Mouse (Mus musculus): Measurements from ENCODE around the gene Sp8. TPM values are rescaled to one million over a fixed set of nuclear protein-coding genes. Genes with fewer than 3 reads are reported as not detected.

The Sp8 gene
- polyA plus RNA-seq, 1 experiment from 2014 or later: 4.5 TPM

- peaks cover 8% of the 10 kb centered on the region; the same call in 1 of the 2 replicates for H3K4me1 ChIP-seq (ENCODE audit: control insufficient read depth, insufficient read depth, low read length)
- H3K27me3 ChIP-seq (ENCODE audit: control insufficient read depth, insufficient read depth, low read length): peaks cover 56% of the 10 kb centered on the region
- H3K9me3 ChIP-seq (ENCODE audit: control insufficient read depth, low read length): no peaks in the 10 kb centered on the region
- no peak for ATAC-seq (ENCODE audit: insufficient number of reproducible peaks, low FRiP score, low TSS enrichment, low read depth)
- no peak overlapping the region for H3K9ac ChIP-seq (ENCODE audit: low read length)
- WGBS: 17% methylated on average over 12 of the region's 12 CpGs
- H3K4me3 ChIP-seq (ENCODE audit: low read depth, low read length): no peak overlapping the region
- H3K36me3 ChIP-seq (ENCODE audit: control insufficient read depth, insufficient read depth, low read length): no peaks in the 10 kb centered on the region
- no peak overlapping the region for H3K27ac ChIP-seq (replicated peaks; ENCODE audit: low read depth, low read length)
- DNase-seq (ENCODE audit: low spot score): no peak
- no peak overlapping the region for H3K4me2 ChIP-seq (ENCODE audit: low read depth, severe bottlenecking)
These were observed 4.8 kb downstream of the Sp8 start for GRCm38 (mm10) chr12:118850851-118851410.

- Histone ChIP-seq H3K4me3 (ENCODE audit: low read depth, low read length) (no peak overlapping the region), H3K27ac (replicated peaks; ENCODE audit: low read depth, low read length) (no peak overlapping the region)
These were observed 7.2 kb downstream of the Sp8 start for GRCm38 (mm10) chr12:118853331-118853730.

GRCm38 (mm10) chr12:118854401-118854800 is 8.3 kb downstream of the Sp8 start:
- no peak for ATAC-seq (ENCODE audit: insufficient number of reproducible peaks, low FRiP score, low TSS enrichment, low read depth)
- peak overlapping the region; percentile 41 for H3K4me3 ChIP-seq (ENCODE audit: low read depth, low read length)
- DNase-seq (ENCODE audit: low spot score): no peak
- WGBS: 4% methylated on average over 10 of the region's 10 CpGs
- no peak overlapping the region for H3K27ac ChIP-seq (replicated peaks; ENCODE audit: low read depth, low read length)
- no peaks in the 10 kb centered on the region for H3K36me3 ChIP-seq (ENCODE audit: control insufficient read depth, insufficient read depth, low read length)
- peak overlapping the region; percentile 60 for H3K4me2 ChIP-seq (ENCODE audit: low read depth, severe bottlenecking)
- H3K9me3 ChIP-seq (ENCODE audit: control insufficient read depth, low read length): no peaks in the 10 kb centered on the region
- H3K27me3 ChIP-seq (ENCODE audit: control insufficient read depth, insufficient read depth, low read length): peaks cover 22% of the 10 kb centered on the region
- peak overlapping the region; percentile 72; the same call in 1 of the 2 replicates for H3K9ac ChIP-seq (ENCODE audit: low read length)
- H3K4me1 ChIP-seq (ENCODE audit: control insufficient read depth, insufficient read depth, low read length): 0 out of 2 replicates have a peak, but pooled peaks cover 3% of the 10 kb centered on the region

More at GRCm38 (mm10) chr12:118853331-118853730, 7.2 kb downstream of the Sp8 start:
- ATAC-seq (ENCODE audit: insufficient number of reproducible peaks, low FRiP score, low TSS enrichment, low read depth): no peak
- WGBS: 0% methylated on average over 3 of the region's 3 CpGs
- Histone ChIP-seq H3K4me1 (ENCODE audit: control insufficient read depth, insufficient read depth, low read length) (0 out of 2 replicates have a peak, but pooled peaks cover 3% of the 10 kb centered on the region), H3K9me3 (ENCODE audit: control insufficient read depth, low read length) (no peaks in the 10 kb centered on the region), H3K9ac (ENCODE audit: low read length) (no peak overlapping the region), H3K27me3 (ENCODE audit: control insufficient read depth, insufficient read depth, low read length) (peaks cover 33% of the 10 kb centered on the region), H3K4me2 (ENCODE audit: low read depth, severe bottlenecking) (no peak overlapping the region), H3K36me3 (ENCODE audit: control insufficient read depth, insufficient read depth, low read length) (no peaks in the 10 kb centered on the region)
- no peak for DNase-seq (ENCODE audit: low spot score)

GRCm38 (mm10) chr12:118854831-118855453 is 8.8 kb downstream of the Sp8 start:
- Histone ChIP-seq H3K27ac (replicated peaks; ENCODE audit: low read depth, low read length) (no peak overlapping the region), H3K4me3 (ENCODE audit: low read depth, low read length) (peak overlapping the region; percentile 41), H3K4me2 (ENCODE audit: low read depth, severe bottlenecking) (peak overlapping the region; percentile 60), H3K4me1 (ENCODE audit: control insufficient read depth, insufficient read depth, low read length) (0 out of 2 replicates have a peak, but pooled peaks cover 3% of the 10 kb centered on the region), H3K27me3 (ENCODE audit: control insufficient read depth, insufficient read depth, low read length) (peaks cover 18% of the 10 kb centered on the region), H3K9ac (ENCODE audit: low read length) (peak overlapping the region; percentile 72), H3K9me3 (ENCODE audit: control insufficient read depth, low read length) (no peaks in the 10 kb centered on the region), H3K36me3 (ENCODE audit: control insufficient read depth, insufficient read depth, low read length) (no peaks in the 10 kb centered on the region)
- DNase-seq (ENCODE audit: low spot score) (peak; percentile 91), ATAC-seq (ENCODE audit: insufficient number of reproducible peaks, low FRiP score, low TSS enrichment, low read depth) (peak; percentile 92)
- WGBS: 0% methylated on average over 34 of the region's 34 CpGs

- Histone ChIP-seq H3K4me1 (ENCODE audit: control insufficient read depth, insufficient read depth, low read length) (0 out of 2 replicates have a peak, but pooled peaks cover 3% of the 10 kb centered on the region), H3K4me3 (ENCODE audit: low read depth, low read length) (no peak overlapping the region), H3K27me3 (ENCODE audit: control insufficient read depth, insufficient read depth, low read length) (peaks cover 14% of the 10 kb centered on the region), H3K9ac (ENCODE audit: low read length) (no peak overlapping the region), H3K4me2 (ENCODE audit: low read depth, severe bottlenecking) (no peak overlapping the region), H3K36me3 (ENCODE audit: control insufficient read depth, insufficient read depth, low read length) (no peaks in the 10 kb centered on the region), H3K9me3 (ENCODE audit: control insufficient read depth, low read length) (no peaks in the 10 kb centered on the region), H3K27ac (replicated peaks; ENCODE audit: low read depth, low read length) (no peak overlapping the region)
- under 1% methylated on average over 7 of the region's 7 CpGs for WGBS
- DNase-seq (ENCODE audit: low spot score): no peak
- ATAC-seq (ENCODE audit: insufficient number of reproducible peaks, low FRiP score, low TSS enrichment, low read depth): no peak
These were observed 10.0 kb downstream of the Sp8 start for GRCm38 (mm10) chr12:118856151-118856550.

- DNase-seq (ENCODE audit: low spot score) (no peak), ATAC-seq (ENCODE audit: insufficient number of reproducible peaks, low FRiP score, low TSS enrichment, low read depth) (no peak)
- Histone ChIP-seq H3K4me2 (ENCODE audit: low read depth, severe bottlenecking) (no peak overlapping the region), H3K4me3 (ENCODE audit: low read depth, low read length) (no peak overlapping the region), H3K9ac (ENCODE audit: low read length) (no peak overlapping the region), H3K9me3 (ENCODE audit: control insufficient read depth, low read length) (no peaks in the 10 kb centered on the region), H3K4me1 (ENCODE audit: control insufficient read depth, insufficient read depth, low read length) (no peaks in the 10 kb centered on the region), H3K27me3 (ENCODE audit: control insufficient read depth, insufficient read depth, low read length) (no peaks in the 10 kb centered on the region), H3K27ac (replicated peaks; ENCODE audit: low read depth, low read length) (no peak overlapping the region), H3K36me3 (ENCODE audit: control insufficient read depth, insufficient read depth, low read length) (no peaks in the 10 kb centered on the region)
- WGBS: 79% methylated on average over 8 of the region's 8 CpGs
These were observed 26.5 kb downstream of the Sp8 start for GRCm38 (mm10) chr12:118872673-118873072.

GRCm38 (mm10) chr12:118882790-118883189 is 36.7 kb downstream of the Sp8 start:
- Histone ChIP-seq H3K36me3 (ENCODE audit: control insufficient read depth, insufficient read depth, low read length) (no peaks in the 10 kb centered on the region), H3K9me3 (ENCODE audit: control insufficient read depth, low read length) (no peaks in the 10 kb centered on the region), H3K27me3 (ENCODE audit: control insufficient read depth, insufficient read depth, low read length) (no peaks in the 10 kb centered on the region), H3K9ac (ENCODE audit: low read length) (no peak overlapping the region), H3K4me3 (ENCODE audit: low read depth, low read length) (no peak overlapping the region), H3K4me2 (ENCODE audit: low read depth, severe bottlenecking) (no peak overlapping the region), H3K4me1 (ENCODE audit: control insufficient read depth, insufficient read depth, low read length) (no peaks in the 10 kb centered on the region), H3K27ac (replicated peaks; ENCODE audit: low read depth, low read length) (no peak overlapping the region)
- DNase-seq (ENCODE audit: low spot score) (no peak), ATAC-seq (ENCODE audit: insufficient number of reproducible peaks, low FRiP score, low TSS enrichment, low read depth) (no peak)

- WGBS: 77% methylated on average over 2 of the region's 2 CpGs
- ATAC-seq (ENCODE audit: insufficient number of reproducible peaks, low FRiP score, low TSS enrichment, low read depth) (no peak), DNase-seq (ENCODE audit: low spot score) (no peak)
- Histone ChIP-seq H3K4me3 (ENCODE audit: low read depth, low read length) (no peak overlapping the region), H3K36me3 (ENCODE audit: control insufficient read depth, insufficient read depth, low read length) (no peaks in the 10 kb centered on the region), H3K27me3 (ENCODE audit: control insufficient read depth, insufficient read depth, low read length) (no peaks in the 10 kb centered on the region), H3K4me2 (ENCODE audit: low read depth, severe bottlenecking) (no peak overlapping the region), H3K27ac (replicated peaks; ENCODE audit: low read depth, low read length) (no peak overlapping the region), H3K4me1 (ENCODE audit: control insufficient read depth, insufficient read depth, low read length) (no peaks in the 10 kb centered on the region), H3K9me3 (ENCODE audit: control insufficient read depth, low read length) (no peaks in the 10 kb centered on the region), H3K9ac (ENCODE audit: low read length) (no peak overlapping the region)
These were observed 41.8 kb downstream of the Sp8 start for GRCm38 (mm10) chr12:118887964-118888363.
